Mouse (Mus musculus) hindbrain, postnatal 0 days (tissue): Measurements from ENCODE around the gene Reg3g. TPM values are rescaled to one million over a fixed set of nuclear protein-coding genes. Genes with fewer than 3 reads are reported as not detected.
"Not testable (repeated sequence)": the region's sequence is repeated elsewhere in the genome, so short reads cannot be mapped to it uniquely, and the experiment has no call there.

Experiments used
- ATAC-seq: fragments of 200-750 bp; cut with Nextera tagmentation; 2 replicates; pipeline ENCODE4 v1.8.0; 2017; ENCODE audit warnings: mild to moderate bottlenecking, moderate TSS enrichment, moderate library complexity
- DNase-seq: peaks from one replicate; pipeline ENCODE4 v3.0.0-alpha.2; 2015; ENCODE audit warnings: low spot score
- H3K27ac ChIP-seq: fragments of 300-500 bp; sonication (generic); 2 replicates; pipeline ENCODE4 v1.5.1; 2014; ENCODE audit warnings: mild to moderate bottlenecking
- H3K27me3 ChIP-seq: fragments of 300-500 bp; sonication (generic); 2 replicates; pipeline ENCODE4 v1.6.1; 2014; ENCODE audit warnings: low read length, mixed read lengths; ENCODE audit not compliant: insufficient read depth
- H3K36me3 ChIP-seq: fragments of 300-500 bp; sonication (generic); 2 replicates; pipeline ENCODE4 v1.6.1; 2014; ENCODE audit warnings: low read length, mixed read lengths; ENCODE audit not compliant: insufficient read depth
- H3K4me1 ChIP-seq: fragments of 300-500 bp; sonication (generic); 2 replicates; pipeline ENCODE4 v1.6.1; 2014; ENCODE audit warnings: antibody characterized with exemption, low read length, mixed read lengths; ENCODE audit not compliant: insufficient read depth
- H3K4me2 ChIP-seq: fragments of 300-500 bp; sonication (generic); 2 replicates; pipeline ENCODE4 v1.6.1; 2014; ENCODE audit warnings: low read depth, mild to moderate bottlenecking, low read length, moderate library complexity, mixed read lengths
- H3K4me3 ChIP-seq: fragments of 300-500 bp; sonication (generic); 2 replicates; pipeline ENCODE4 v1.5.1; 2014; ENCODE audit warnings: low read length
- H3K9ac ChIP-seq: fragments of 300-500 bp; sonication (generic); replicated peaks from 2 replicates; pipeline ENCODE4 v1.6.1; 2014; ENCODE audit warnings: mild to moderate bottlenecking, low read length, moderate library complexity, mixed read lengths
- H3K9me3 ChIP-seq: fragments of 300-500 bp; sonication (generic); 2 replicates; pipeline ENCODE4 v1.6.1; 2016; ENCODE audit warnings: low read length, mixed read lengths
- CTCF ChIP-seq: IDR thresholded peaks from 2 replicates; pipeline ENCODE4 v1.5.1; 2016; ENCODE audit warnings: antibody characterized with exemption, control low read depth, low read depth
- WGBS: fragments of 180-500 bp; shearing (Covaris S2); extraction: QIAGEN DNeasy Blood & Tissue Kit; methylation state at CpG from one replicate; pipeline ENCODE4 v1.1.7; 2014; 5-methylcytosine and 5-hydroxymethylcytosine counted together
- polyA plus RNA-seq: library from polyadenylated mRNA; unstranded; fragments of >200 nt; fragmentation: Nextera tagmentation; extraction: Ambion mirVana; gene quantifications from 2 replicates; pipeline ENCODE4 v1.2.1, GENCODE M21; 2015
- total RNA-seq: library from RNA; depleted of rRNA; stranded (reverse); fragments of >200 nt; gene quantifications from 2 replicates; pipeline ENCODE4 v1.2.3, GENCODE M21; 2014

Reg3g gene
- total and polyA plus RNA-seq, 2 experiments from 2014 or later: not detected

DNA sequence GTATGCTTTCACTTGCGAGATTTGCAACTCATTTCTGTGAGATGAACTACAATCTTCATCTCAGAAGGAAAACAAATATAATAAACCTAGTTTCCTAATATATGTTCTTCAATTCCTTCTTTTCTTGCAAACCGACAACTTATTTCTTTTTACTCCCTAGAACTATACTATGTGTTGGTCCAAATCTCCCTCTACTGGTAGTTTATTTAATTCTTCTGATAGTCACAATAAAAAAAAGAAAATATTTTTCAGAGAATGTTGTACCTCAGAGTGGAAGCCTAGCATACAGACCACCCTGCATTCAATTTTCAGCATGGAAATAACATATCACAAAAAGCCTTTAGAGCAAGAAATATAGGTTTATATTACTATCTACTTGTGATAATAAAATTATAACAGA lies 5.4 kb downstream of the Reg3g start:
- ATAC-seq (no peak), DNase-seq (peak; percentile 6)
- Histone ChIP-seq H3K4me2 (no peak overlapping the region), H3K4me3 (no peak overlapping the region), H3K4me1 (no peaks in the 10 kb centered on the region), H3K9me3 (no peaks in the 10 kb centered on the region), H3K27ac (no peak overlapping the region), H3K36me3 (no peaks in the 10 kb centered on the region), H3K9ac (no peak overlapping the region), H3K27me3 (no peaks in the 10 kb centered on the region)
- TF ChIP-seq CTCF: peak; percentile 36; the same call in 1 of the 2 replicates
- 78% methylated on average over 2 of the region's 2 CpGs for WGBS

DNA sequence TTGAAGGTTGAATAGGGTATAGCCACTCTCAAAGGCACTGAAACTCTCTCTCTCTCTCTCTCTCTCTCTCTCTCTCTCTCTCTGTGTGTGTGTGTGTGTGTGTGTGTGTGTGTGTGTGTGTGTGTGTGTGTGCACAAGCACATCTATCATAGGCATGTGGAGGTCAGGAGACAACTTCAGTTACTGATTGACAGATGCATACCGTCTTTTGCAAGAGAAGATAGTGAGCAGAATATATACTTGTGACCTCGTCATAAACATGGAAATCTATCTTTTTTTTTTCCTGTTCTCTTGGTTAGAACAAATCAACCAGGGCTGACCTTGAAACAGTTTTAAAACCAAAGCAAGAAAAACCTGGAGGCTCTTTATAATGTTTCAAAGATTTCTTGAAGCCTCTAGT lies 6.3 kb downstream of the Reg3g start:
- Histone ChIP-seq H3K27me3 (no peaks in the 10 kb centered on the region), H3K4me1 (no peaks in the 10 kb centered on the region), H3K36me3 (no peaks in the 10 kb centered on the region), H3K4me3 (no peak overlapping the region), H3K27ac (no peak overlapping the region), H3K4me2 (no peak overlapping the region), H3K9ac (no peak overlapping the region), H3K9me3 (no peaks in the 10 kb centered on the region)
- DNase-seq: no peak
- no peak for ATAC-seq
- no peak for TF ChIP-seq CTCF
- 90% methylated on average over 2 of the region's 2 CpGs for WGBS

DNA sequence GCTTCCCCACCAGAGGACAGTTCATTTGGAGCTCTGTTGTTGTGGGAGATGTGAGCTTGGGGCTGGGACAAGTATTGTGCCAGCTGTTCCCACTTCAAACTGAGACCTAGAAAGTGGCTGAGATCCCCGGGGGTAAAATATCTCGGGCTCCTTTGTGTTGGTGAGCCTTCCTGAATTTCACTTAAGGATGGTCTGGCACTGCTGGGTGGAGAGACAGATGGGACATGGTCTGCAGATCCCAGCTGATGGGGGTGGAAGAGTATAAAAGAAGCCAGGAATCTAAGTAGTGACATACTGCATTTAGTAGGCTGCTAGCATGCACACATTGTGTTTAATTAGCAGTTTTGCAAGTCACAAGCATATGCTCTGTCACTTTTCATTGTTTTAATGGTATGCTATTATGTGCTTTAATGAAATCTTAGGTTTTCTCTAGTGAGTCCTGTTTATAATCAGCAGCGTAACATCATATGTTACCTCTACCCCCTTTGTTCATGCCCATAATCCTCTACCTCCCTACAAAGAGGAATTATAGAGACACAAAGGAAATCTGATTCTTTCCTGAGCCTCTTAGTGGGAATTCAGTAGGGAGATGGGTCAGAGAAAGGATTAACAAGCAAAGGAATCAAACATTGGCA lies 8.4 kb downstream of the Reg3g start:
- peak; percentile 3 for DNase-seq
- H3K4me1 ChIP-seq: no peaks in the 10 kb centered on the region
- no peaks in the 10 kb centered on the region for H3K9me3 ChIP-seq
- H3K4me3 ChIP-seq: no peak overlapping the region
- no peak overlapping the region for H3K9ac ChIP-seq
- no peak for ATAC-seq
- no peaks in the 10 kb centered on the region for H3K36me3 ChIP-seq
- H3K27me3 ChIP-seq: no peaks in the 10 kb centered on the region
- H3K4me2 ChIP-seq: no peak overlapping the region
- TF ChIP-seq CTCF: no peak
- no peak overlapping the region for H3K27ac ChIP-seq
- 33% methylated on average over 3 of the region's 3 CpGs for WGBS

GRCm38 (mm10) chr6:78452804-78453203 lies 15.9 kb downstream of the Reg3g start:
- H3K9ac ChIP-seq: no peak overlapping the region
- WGBS: 92% methylated on average over 2 of the region's 2 CpGs
- H3K27ac ChIP-seq: no peak overlapping the region
- ATAC-seq (no peak), DNase-seq (no peak)
- H3K4me1 ChIP-seq: no peaks in the 10 kb centered on the region
- no peak overlapping the region for H3K4me2 ChIP-seq
- H3K27me3 ChIP-seq: no peaks in the 10 kb centered on the region
- H3K36me3 ChIP-seq: no peaks in the 10 kb centered on the region
- no peak overlapping the region for H3K4me3 ChIP-seq
- no peaks in the 10 kb centered on the region for H3K9me3 ChIP-seq
- no peak for TF ChIP-seq CTCF

- H3K4me2 ChIP-seq: no peak overlapping the region
- H3K27ac ChIP-seq: no peak overlapping the region
- no peaks in the 10 kb centered on the region for H3K9me3 ChIP-seq
- H3K9ac ChIP-seq: no peak overlapping the region
- H3K4me3 ChIP-seq: no peak overlapping the region
- H3K27me3 ChIP-seq: no peaks in the 10 kb centered on the region
- DNase-seq: no peak
- no peaks in the 10 kb centered on the region for H3K36me3 ChIP-seq
- no peaks in the 10 kb centered on the region for H3K4me1 ChIP-seq
- no peak for ATAC-seq
- TF ChIP-seq CTCF: no peak
These were observed 20.3 kb downstream of the Reg3g start for GRCm38 (mm10) chr6:78448409-78448808.

DNA sequence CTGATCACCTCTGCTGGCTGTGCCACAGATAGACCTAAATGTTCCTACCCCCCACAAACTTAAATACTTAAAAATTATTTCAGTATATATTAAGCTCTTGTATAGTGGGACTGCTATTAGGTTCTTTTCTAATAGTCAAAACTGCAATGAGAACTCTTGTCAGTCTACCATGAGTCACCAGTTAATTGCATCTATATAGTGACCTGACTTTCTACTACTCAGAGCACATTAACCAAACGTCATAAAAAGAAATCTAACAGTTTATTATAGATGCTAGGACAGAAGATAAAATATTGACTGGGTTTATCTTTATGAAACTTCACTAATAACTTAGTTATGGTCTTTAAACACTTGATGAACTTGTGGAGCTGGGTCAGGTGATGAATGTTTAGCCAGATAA lies 21.5 kb downstream of the Reg3g start:
- H3K4me2 ChIP-seq: no peak overlapping the region
- H3K4me1 ChIP-seq: no peaks in the 10 kb centered on the region
- H3K36me3 ChIP-seq: no peaks in the 10 kb centered on the region
- H3K4me3 ChIP-seq: no peak overlapping the region
- no peaks in the 10 kb centered on the region for H3K27me3 ChIP-seq
- DNase-seq (no peak), ATAC-seq (no peak)
- no peak overlapping the region for H3K27ac ChIP-seq
- WGBS: 57% methylated on average over 1 of the region's 1 CpGs
- H3K9ac ChIP-seq: no peak overlapping the region
- no peak for TF ChIP-seq CTCF
- H3K9me3 ChIP-seq: no peaks in the 10 kb centered on the region

- 71% methylated on average over 3 of the region's 3 CpGs for WGBS
- no peaks in the 10 kb centered on the region for H3K27me3 ChIP-seq
- no peak for ATAC-seq
These were observed 43.2 kb downstream of the Reg3g start for GRCm38 (mm10) chr6:78425497-78425896.

GRCm38 (mm10) chr6:78422411-78422810 lies 46.3 kb downstream of the Reg3g start, which contains the start of gene Reg1:
Reg1 (plus strand) TSS chr6:78422711.
- H3K9ac ChIP-seq, H3K36me3 ChIP-seq, H3K27me3 ChIP-seq, DNase-seq, H3K4me3 ChIP-seq, H3K9me3 ChIP-seq, H3K4me1 ChIP-seq, H3K4me2 ChIP-seq, H3K27ac ChIP-seq, ATAC-seq: not testable (repeated sequence)

More at GRCm38 (mm10) chr6:78425497-78425896, 43.2 kb downstream of the Reg3g start:
- no peak for DNase-seq
- no peaks in the 10 kb centered on the region for H3K9me3 ChIP-seq
- H3K4me3 ChIP-seq: no peak overlapping the region
- no peak overlapping the region for H3K4me2 ChIP-seq
- TF ChIP-seq CTCF: no peak
- no peak overlapping the region for H3K9ac ChIP-seq
- H3K27ac ChIP-seq: no peak overlapping the region
- H3K4me1 ChIP-seq: no peaks in the 10 kb centered on the region
- H3K36me3 ChIP-seq: no peaks in the 10 kb centered on the region
